ENCODE assay signal across 8 mouse cellular contexts in genomic region chr2:33365703-33366471, GRCm38 (mm10). TPM values are rescaled to one million over a fixed set of nuclear protein-coding genes. Genes with fewer than 3 reads are reported as not detected.
A peak's percentile ranks its signal among the peaks of the same experiment; 100 is the strongest.
DNase-seq lines count a peak whose midpoint lies in the region; ATAC-seq and TF ChIP-seq lines count a peak whose summit lies in the region.

No protein-coding gene starts in this region.

- H3K4me3 ChIP-seq in heart, adult 2 months, result no peak overlapping the region
- H3K4me3 ChIP-seq in neural tube, embryonic 12.5 days, result no peak overlapping the region
- no peak overlapping the region for H3K4me3 ChIP-seq in lung, postnatal 0 days (ENCODE audit: low read depth, low read length)

- H3K4me2 ChIP-seq in neural tube, embryonic 12.5 days (replicated peaks), result no peak overlapping the region
- no peak overlapping the region for H3K4me2 ChIP-seq in lung, postnatal 0 days (replicated peaks; ENCODE audit: low read depth, low read length)

- H3K4me1 ChIP-seq in heart, adult 2 months (ENCODE audit: control insufficient read depth, insufficient read depth, low read length), result peaks cover 2% of the 10 kb centered on the region
- peaks cover 23% of the 10 kb centered on the region; the same call in 1 of the 2 replicates for H3K4me1 ChIP-seq in neural tube, embryonic 12.5 days
- H3K4me1 ChIP-seq in lung, postnatal 0 days (ENCODE audit: insufficient read depth, low read depth, low read length), result peaks cover 4% of the 10 kb centered on the region; the same call in 1 of the 2 replicates

- intact Hi-C loops in heart, adult 2 months (cut with DNase I), result no loop called here
- intact Hi-C loops in heart, postnatal 14 days (cut with DNase I), result no loop called here

- no peaks in the 10 kb centered on the region for H3K27me3 ChIP-seq in heart, adult 2 months (ENCODE audit: control insufficient read depth, insufficient read depth, low read length)
- no peaks in the 10 kb centered on the region for H3K27me3 ChIP-seq in neural tube, embryonic 12.5 days (replicated peaks)
- H3K27me3 ChIP-seq in lung, postnatal 0 days (replicated peaks; ENCODE audit: insufficient read depth, low read length), result no peaks in the 10 kb centered on the region

- no peak for TF ChIP-seq CTCF in heart, adult 2 months (IDR thresholded peaks at IDR 0.05)
- TF ChIP-seq CTCF in lung, postnatal 0 days (IDR thresholded peaks at IDR 0.05), result no peak

- 63% methylated on average over 9 of the region's 9 CpGs for WGBS in heart, adult 2 months
- WGBS in neural tube, embryonic 12.5 days, result 66% methylated on average over 9 of the region's 9 CpGs
- WGBS in lung, postnatal 0 days, result 44% methylated on average over 9 of the region's 9 CpGs

- no peaks in the 10 kb centered on the region; the same call in 1 of the 2 replicates for H3K79me2 ChIP-seq in heart, adult 2 months (replicated peaks; ENCODE audit: control insufficient read depth, insufficient read depth, low read length)

- TF ChIP-seq EP300 in heart, adult 2 months (IDR thresholded peaks at IDR 0.05; ENCODE audit: insufficient read depth, low read depth, low read length), result no peak
- 0 out of 2 replicates have a peak, but pooled peaks have one; percentile 12 for TF ChIP-seq EP300 in lung, postnatal 0 days (IDR thresholded peaks at IDR 0.05)

- H3K36me3 ChIP-seq in heart, adult 2 months (ENCODE audit: control insufficient read depth, insufficient read depth, low read length), result no peaks in the 10 kb centered on the region
- H3K36me3 ChIP-seq in neural tube, embryonic 12.5 days, result no peaks in the 10 kb centered on the region
- H3K36me3 ChIP-seq in lung, postnatal 0 days (ENCODE audit: insufficient read depth, low read length), result no peaks in the 10 kb centered on the region

- H3K27ac ChIP-seq in heart, adult 2 months, result peak overlapping the region; percentile 41
- no peak overlapping the region for H3K27ac ChIP-seq in neural tube, embryonic 12.5 days
- no peak overlapping the region for H3K27ac ChIP-seq in lung, postnatal 0 days (ENCODE audit: low read length)

- DNase-seq in heart, adult 2 months, result peak in 1 of 2 experiments; percentile 31
- DNase-seq in heart, postnatal 14 days, result no peak
- DNase-seq in neural tube, embryonic 10.5 days (ENCODE audit: extremely low spot score, low spot score), result no peak
- DNase-seq in lung, postnatal 0 days (ENCODE audit: low spot score), result peak; percentile 56
- DNase-seq in spleen, adult 18-20 months, result no peak
- DNase-seq in embryo, embryonic 9.5 days (ENCODE audit: extremely low spot score), result no peak

- no peak for TF ChIP-seq POLR2A in heart, adult 2 months (IDR thresholded peaks at IDR 0.05; ENCODE audit: insufficient read depth, low read depth, low read length)

- no peaks in the 10 kb centered on the region for H3K9me3 ChIP-seq in neural tube, embryonic 12.5 days
- no peaks in the 10 kb centered on the region for H3K9me3 ChIP-seq in lung, postnatal 0 days (ENCODE audit: low read length)

- peak; percentile 60 for ATAC-seq in neural tube, embryonic 12.5 days (ENCODE audit: low FRiP score, low read depth)
- ATAC-seq in lung, postnatal 0 days, result peak; percentile 39
- ATAC-seq in CD4-positive, CD25-positive, alpha-beta regulatory T cell, adult 4 months, result no peak

- no peak overlapping the region for H3K9ac ChIP-seq in heart, adult 2 months (ENCODE audit: low read depth, low read length)
- H3K9ac ChIP-seq in neural tube, embryonic 12.5 days, result no peak overlapping the region
- H3K9ac ChIP-seq in lung, postnatal 0 days (replicated peaks; ENCODE audit: low read depth), result no peak overlapping the region

RNA-seq across cellular contexts. Expression of gene Ralgps1, which starts 5.4 kb away (rescaled TPM):
- 1 to 10 TPM; 4.9 to 5.3 TPM for total RNA-seq in heart, adult 2 months (2021)
- polyA plus RNA-seq in heart, adult 2 months (2012; rRNA removed), result 3.8 and 5.2 TPM in 2 replicates
- 1 to 10 TPM; 7.5 to 7.6 TPM for total RNA-seq in heart, postnatal 14 days (2021)
- polyA plus RNA-seq in neural tube, embryonic 12.5 days (2016; fragmentation: Nextera tagmentation; extraction: Ambion mirVana), result 25.9 and 27.6 TPM in 2 replicates
- 1.8 and 2.2 TPM in 2 replicates for polyA plus RNA-seq in lung, postnatal 0 days (2015; fragmentation: Nextera tagmentation; extraction: Ambion mirVana)
- polyA plus RNA-seq in CD4-positive, CD25-positive, alpha-beta regulatory T cell, adult 4 months (2017; shearing (Covaris generic)), result 10 to 100 TPM in 1 of 2 experiments, 1 to 10 TPM in 1; 7.2 to 14.4 TPM
